20 mouse cellular contexts compared by ENCODE assay signal in genomic region chr10:96579436-96579835, GRCm38 (mm10). TPM values are rescaled to one million over a fixed set of nuclear protein-coding genes. Genes with fewer than 3 reads are reported as not detected.
A peak's percentile ranks its signal among the peaks of the same experiment; 100 is the strongest.
DNase-seq lines count a peak whose midpoint lies in the region; ATAC-seq and TF ChIP-seq lines count a peak whose summit lies in the region.
"Had no signal": no experiment of that assay in that cellular context is flagged by ENCODE, and none has a peak within 500 bp of the region (broad histone marks: within the 10 kb centered on the region; RNA-seq: fewer than 3 reads in every experiment).

No protein-coding gene starts in this region.

- no peak for ATAC-seq in lung, embryonic 14.5 days (ENCODE audit: insufficient read depth)
- peak; percentile 60 for ATAC-seq in activated CD4-positive, CD25-positive, alpha-beta regulatory T cell, adult 4 months
- peak; percentile 79 for ATAC-seq in inflammation-experienced regulatory T-cells, adult 6 months

- TF ChIP-seq CTCF in lung, embryonic 14.5 days (IDR thresholded peaks at IDR 0.05; ENCODE audit: low read depth): no peak

- no peaks in the 10 kb centered on the region for H3K4me1 ChIP-seq in lung, embryonic 14.5 days (ENCODE audit: insufficient read depth)
- H3K4me1 ChIP-seq: heart, embryonic 13.5 days had no signal

- no peak overlapping the region for H3K4me3 ChIP-seq in lung, embryonic 14.5 days (ENCODE audit: low read depth, low read length)
- H3K4me3 ChIP-seq: forebrain, embryonic 10.5 days; heart, embryonic 13.5 days; layer of hippocampus, adult 2 months; midbrain, embryonic 10.5 days had no signal

- peak; percentile 40 for DNase-seq in lung, embryonic 14.5 days
- DNase-seq in lung, postnatal 4 days: no peak
- DNase-seq in CD4-positive, CD25-positive, alpha-beta regulatory T cell, adult 2 months (ENCODE audit: low read depth, low spot score): peak; percentile 62
- no peak for DNase-seq in right cerebral cortex, adult 2 months (ENCODE audit: low spot score in 2 of 2)
- no peak for DNase-seq in thymus, adult 18-20 months
- DNase-seq: adrenal gland, postnatal 25 days; B cell, adult 2 months; gastrocnemius, postnatal 25 days; heart, adult 18-20 months; heart, postnatal 14 days; kidney, adult 8-10 months; kidney, postnatal 14 days; right cerebral cortex, postnatal 14 days; thymus, postnatal 14 days had no signal

- no peaks in the 10 kb centered on the region for H3K9me3 ChIP-seq in lung, embryonic 14.5 days (ENCODE audit: low read depth, low read length)
- H3K9me3 ChIP-seq: forebrain, embryonic 10.5 days; heart, embryonic 13.5 days; midbrain, embryonic 10.5 days had no signal

- H3K27me3 ChIP-seq in lung, embryonic 14.5 days (ENCODE audit: insufficient read depth, low read length): no peaks in the 10 kb centered on the region
- H3K27me3 ChIP-seq: heart, embryonic 13.5 days had no signal

- WGBS in lung, embryonic 14.5 days: 35% methylated on average over 4 of the region's 4 CpGs

- H3K4me2 ChIP-seq in lung, embryonic 14.5 days: no peak overlapping the region
- H3K4me2 ChIP-seq: heart, embryonic 13.5 days had no signal

- H3K9ac ChIP-seq in lung, embryonic 14.5 days: no peak overlapping the region
- H3K9ac ChIP-seq: heart, embryonic 13.5 days had no signal

- no peaks in the 10 kb centered on the region for H3K36me3 ChIP-seq in lung, embryonic 14.5 days (ENCODE audit: insufficient read depth)
- H3K36me3 ChIP-seq: forebrain, embryonic 10.5 days; heart, embryonic 13.5 days; midbrain, embryonic 10.5 days had no signal

- no peak overlapping the region for H3K27ac ChIP-seq in lung, embryonic 14.5 days (ENCODE audit: low read depth)
- H3K27ac ChIP-seq: forebrain, embryonic 10.5 days; heart, embryonic 13.5 days; layer of hippocampus, adult 2 months; midbrain, embryonic 10.5 days had no signal

RNA-seq across cellular contexts. Expression of gene Btg1, which starts 37.4 kb away (rescaled TPM):
- polyA plus RNA-seq in lung, embryonic 14.5 days (2014; fragmentation: Nextera tagmentation; extraction: Ambion mirVana): 67.4 and 67.5 TPM in 2 replicates
- polyA plus RNA-seq in activated CD4-positive, CD25-positive, alpha-beta regulatory T cell, adult 4 months (2017; shearing (Covaris generic)): 100 to 1,000 TPM; 187 to 198 TPM
- polyA plus RNA-seq in inflammation-experienced regulatory T-cells, adult 6 months (2017; shearing (Covaris generic)): 100 to 1,000 TPM; 133 to 334 (median 288) TPM

Comparison
In these comparisons a context has a peak if more than half of its experiments do, and no peak if none do; other contexts are left out.
1. DNase-seq: peak in lung, embryonic 14.5 days (single experiment) and CD4-positive, CD25-positive, alpha-beta regulatory T cell, adult 2 months (single experiment); none in lung, postnatal 4 days (0 of 2), right cerebral cortex, adult 2 months (0 of 2) and thymus, adult 18-20 months (0 of 2).